Mouse (Mus musculus): ENCODE data around the gene Lpgat1. TPM values are rescaled to one million over a fixed set of nuclear protein-coding genes. Genes with fewer than 3 reads are reported as not detected.

Gene Lpgat1
- polyA plus RNA-seq, 1 experiment, result 17.6 TPM

- no peak overlapping the region for H3K4me3 ChIP-seq (ENCODE audit: insufficient read depth, low read depth, low read length)
- 0 out of 2 replicates have a peak, but pooled peaks cover 3% of the 10 kb centered on the region for H3K4me1 ChIP-seq (ENCODE audit: control insufficient read depth, insufficient read depth, low read length)
- H3K36me3 ChIP-seq (ENCODE audit: control insufficient read depth, insufficient read depth, low read length), result no peaks in the 10 kb centered on the region
- H3K27ac ChIP-seq (ENCODE audit: insufficient read depth, low read depth, low read length), result no peak overlapping the region
- 67% methylated on average over 5 of the region's 5 CpGs for WGBS
- DNase-seq, result no peak
- TF ChIP-seq CTCF (conservative IDR thresholded peaks at IDR 0.05; ENCODE audit: insufficient read depth, insufficient read length, low read depth, low read length) (no peak), POLR2A (IDR thresholded peaks at IDR 0.05; ENCODE audit: low read depth, low read length) (no peak)
- H3K27me3 ChIP-seq (replicated peaks; ENCODE audit: control insufficient read depth, insufficient read depth, low read length), result no peaks in the 10 kb centered on the region
These were observed 87.1 kb downstream of the Lpgat1 start for GRCm38 (mm10) chr1:191804747-191805146.

- TF ChIP-seq CTCF (conservative IDR thresholded peaks at IDR 0.05; ENCODE audit: insufficient read depth, insufficient read length, low read depth, low read length), result no peak
- no peak for TF ChIP-seq POLR2A (IDR thresholded peaks at IDR 0.05; ENCODE audit: low read depth, low read length)
- WGBS, result 74% methylated on average over 6 of the region's 6 CpGs
- H3K27me3 ChIP-seq (replicated peaks; ENCODE audit: control insufficient read depth, insufficient read depth, low read length), result no peaks in the 10 kb centered on the region
- no peak overlapping the region for H3K4me3 ChIP-seq (ENCODE audit: insufficient read depth, low read depth, low read length)
- H3K27ac ChIP-seq (ENCODE audit: insufficient read depth, low read depth, low read length), result no peak overlapping the region
- 0 out of 2 replicates have a peak, but pooled peaks cover 3% of the 10 kb centered on the region for H3K4me1 ChIP-seq (ENCODE audit: control insufficient read depth, insufficient read depth, low read length)
- DNase-seq, result no peak
- no peaks in the 10 kb centered on the region for H3K36me3 ChIP-seq (ENCODE audit: control insufficient read depth, insufficient read depth, low read length)
These were observed 88.2 kb downstream of the Lpgat1 start for GRCm38 (mm10) chr1:191805788-191806187.

- Histone ChIP-seq H3K36me3 (ENCODE audit: control insufficient read depth, insufficient read depth, low read length) (no peaks in the 10 kb centered on the region), H3K4me1 (ENCODE audit: control insufficient read depth, insufficient read depth, low read length) (0 out of 2 replicates have a peak, but pooled peaks cover 3% of the 10 kb centered on the region), H3K4me3 (ENCODE audit: insufficient read depth, low read depth, low read length) (no peak overlapping the region), H3K27me3 (replicated peaks; ENCODE audit: control insufficient read depth, insufficient read depth, low read length) (no peaks in the 10 kb centered on the region), H3K27ac (ENCODE audit: insufficient read depth, low read depth, low read length) (no peak overlapping the region)
- DNase-seq, result no peak
- TF ChIP-seq CTCF (conservative IDR thresholded peaks at IDR 0.05; ENCODE audit: insufficient read depth, insufficient read length, low read depth, low read length) (no peak), POLR2A (IDR thresholded peaks at IDR 0.05; ENCODE audit: low read depth, low read length) (no peak)
- WGBS, result 95% methylated on average over 4 of the region's 4 CpGs
These were observed 89.1 kb downstream of the Lpgat1 start for GRCm38 (mm10) chr1:191806740-191807139.

GRCm38 (mm10) chr1:191807979-191808378, 90.3 kb downstream of the Lpgat1 start:
- Histone ChIP-seq H3K27ac (ENCODE audit: insufficient read depth, low read depth, low read length) (no peak overlapping the region), H3K27me3 (replicated peaks; ENCODE audit: control insufficient read depth, insufficient read depth, low read length) (no peaks in the 10 kb centered on the region), H3K4me1 (ENCODE audit: control insufficient read depth, insufficient read depth, low read length) (no peaks in the 10 kb centered on the region), H3K36me3 (ENCODE audit: control insufficient read depth, insufficient read depth, low read length) (no peaks in the 10 kb centered on the region), H3K4me3 (ENCODE audit: insufficient read depth, low read depth, low read length) (no peak overlapping the region)
- no peak for DNase-seq
- no peak for TF ChIP-seq POLR2A (IDR thresholded peaks at IDR 0.05; ENCODE audit: low read depth, low read length)
- no peak for TF ChIP-seq CTCF (conservative IDR thresholded peaks at IDR 0.05; ENCODE audit: insufficient read depth, insufficient read length, low read depth, low read length)
- WGBS, result 88% methylated on average over 7 of the region's 7 CpGs

GRCm38 (mm10) chr1:191808688-191809223, 91.1 kb downstream of the Lpgat1 start:
- Histone ChIP-seq H3K27ac (ENCODE audit: insufficient read depth, low read depth, low read length) (no peak overlapping the region), H3K4me3 (ENCODE audit: insufficient read depth, low read depth, low read length) (no peak overlapping the region), H3K4me1 (ENCODE audit: control insufficient read depth, insufficient read depth, low read length) (no peaks in the 10 kb centered on the region), H3K36me3 (ENCODE audit: control insufficient read depth, insufficient read depth, low read length) (no peaks in the 10 kb centered on the region), H3K27me3 (replicated peaks; ENCODE audit: control insufficient read depth, insufficient read depth, low read length) (no peaks in the 10 kb centered on the region)
- no peak for DNase-seq
- 68% methylated on average over 12 of the region's 12 CpGs for WGBS
- TF ChIP-seq CTCF (conservative IDR thresholded peaks at IDR 0.05; ENCODE audit: insufficient read depth, insufficient read length, low read depth, low read length) (no peak), POLR2A (IDR thresholded peaks at IDR 0.05; ENCODE audit: low read depth, low read length) (no peak)

GRCm38 (mm10) chr1:191811774-191812173, 94.1 kb downstream of the Lpgat1 start:
- H3K36me3 ChIP-seq (ENCODE audit: control insufficient read depth, insufficient read depth, low read length), result no peaks in the 10 kb centered on the region
- DNase-seq, result no peak
- H3K4me1 ChIP-seq (ENCODE audit: control insufficient read depth, insufficient read depth, low read length), result no peaks in the 10 kb centered on the region
- TF ChIP-seq CTCF (conservative IDR thresholded peaks at IDR 0.05; ENCODE audit: insufficient read depth, insufficient read length, low read depth, low read length) (no peak), POLR2A (IDR thresholded peaks at IDR 0.05; ENCODE audit: low read depth, low read length) (no peak)
- 58% methylated on average over 12 of the region's 12 CpGs for WGBS
- no peaks in the 10 kb centered on the region for H3K27me3 ChIP-seq (replicated peaks; ENCODE audit: control insufficient read depth, insufficient read depth, low read length)
- H3K4me3 ChIP-seq (ENCODE audit: insufficient read depth, low read depth, low read length), result no peak overlapping the region
- H3K27ac ChIP-seq (ENCODE audit: insufficient read depth, low read depth, low read length), result no peak overlapping the region

- H3K27ac ChIP-seq (ENCODE audit: insufficient read depth, low read depth, low read length), result no peak overlapping the region
- TF ChIP-seq CTCF (conservative IDR thresholded peaks at IDR 0.05; ENCODE audit: insufficient read depth, insufficient read length, low read depth, low read length), result no peak
- TF ChIP-seq POLR2A (IDR thresholded peaks at IDR 0.05; ENCODE audit: low read depth, low read length), result no peak
- DNase-seq, result no peak
- H3K4me3 ChIP-seq (ENCODE audit: insufficient read depth, low read depth, low read length), result no peak overlapping the region
- no peaks in the 10 kb centered on the region for H3K36me3 ChIP-seq (ENCODE audit: control insufficient read depth, insufficient read depth, low read length)
- H3K27me3 ChIP-seq (replicated peaks; ENCODE audit: control insufficient read depth, insufficient read depth, low read length), result no peaks in the 10 kb centered on the region
- 83% methylated on average over 13 of the region's 13 CpGs for whole genome bisulfite sequencing
- H3K4me1 ChIP-seq (ENCODE audit: control insufficient read depth, insufficient read depth, low read length), result no peaks in the 10 kb centered on the region
These were observed 95.5 kb downstream of the Lpgat1 start for GRCm38 (mm10) chr1:191812949-191813691.
